Mouse (Mus musculus) left cerebral cortex, postnatal 14 days (tissue): ENCODE data around the gene Gm28539. TPM values are rescaled to one million over a fixed set of nuclear protein-coding genes. Genes with fewer than 3 reads are reported as not detected.

Source experiments
- DNase-seq, 2 experiments: peaks; one replicate each; pipeline ENCODE4 v3.0.0; 2021 to 2022; ENCODE audit warnings: low spot score in 2 of 2, mixed read lengths in 1 of 2
- intact Hi-C: fragments of 180-260 bp; cut with DNase I; formaldehyde crosslinking; loops from one replicate; pipeline ENCODE4 v1.15.1; 2025
- long read RNA-seq, 2 experiments: library from polyadenylated mRNA; stranded (forward); transcript quantifications; one replicate each; pipeline ENCODE4 v2.0.0; 2021
- total RNA-seq, 2 experiments: library from RNA; stranded (reverse); gene quantifications; 2 replicates each; pipeline ENCODE4 v1.2.3; 2021

The Gm28539 gene
- 1 to 10 TPM; 3.3 to 7.7 TPM for total RNA-seq
- long read RNA-seq, experiment 1, partial matches to known transcripts, result 0 of 1 reads
- long read RNA-seq, experiment 1, other reads (novel, unspliced or antisense), result 1 of 1 reads
- long read RNA-seq, experiment 2, partial matches to known transcripts, result 0 of 1 reads
- long read RNA-seq, experiment 2, other reads (novel, unspliced or antisense), result 1 of 1 reads

DNA sequence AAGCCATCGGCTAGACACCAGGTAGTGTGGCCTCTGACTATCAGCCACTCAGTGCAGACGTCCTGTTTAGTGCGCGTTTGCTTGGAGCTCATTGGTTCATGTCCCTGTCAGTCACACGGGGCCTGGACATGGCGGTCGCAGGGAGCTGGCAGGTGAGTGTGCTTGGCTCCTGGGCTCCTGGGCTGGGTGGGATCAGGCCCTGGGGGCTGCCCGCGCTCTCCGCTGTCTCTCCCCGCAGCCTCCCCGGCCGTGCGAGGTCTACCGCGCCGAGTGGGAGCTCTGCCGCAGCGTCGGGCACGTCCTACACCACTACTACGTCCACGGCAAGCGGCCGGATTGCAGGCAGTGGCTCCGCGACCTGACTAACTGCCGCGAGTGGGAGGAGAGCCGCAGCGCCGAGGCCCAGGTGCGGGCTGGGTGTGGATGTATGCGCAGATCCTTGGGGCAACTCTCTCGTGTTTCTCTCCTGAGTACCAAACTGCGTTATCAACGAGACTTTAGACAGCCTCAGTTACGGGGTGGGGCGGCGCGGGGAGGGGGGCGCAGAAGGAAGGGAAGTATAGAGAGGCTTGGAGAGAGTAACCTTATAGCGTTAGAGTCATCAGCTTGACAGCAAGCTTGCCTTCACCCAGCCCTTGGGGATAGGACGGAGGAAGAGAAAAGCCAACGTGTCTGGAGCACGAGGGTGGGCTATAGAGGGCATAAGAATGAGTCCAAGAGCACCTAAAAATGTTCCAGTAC lies at the start of gene Gm28539, which contains the start of gene 2510002D24Rik:
Gene Gm28539 (plus strand): TSS at position 117 of the 741 bp plus-strand sequence.
Gene 2510002D24Rik (plus strand): TSS at position 111 of the 741 bp plus-strand sequence.
- peak; percentile 94 to 96 for DNase-seq
- intact Hi-C loops, result no loop called here

DNA sequence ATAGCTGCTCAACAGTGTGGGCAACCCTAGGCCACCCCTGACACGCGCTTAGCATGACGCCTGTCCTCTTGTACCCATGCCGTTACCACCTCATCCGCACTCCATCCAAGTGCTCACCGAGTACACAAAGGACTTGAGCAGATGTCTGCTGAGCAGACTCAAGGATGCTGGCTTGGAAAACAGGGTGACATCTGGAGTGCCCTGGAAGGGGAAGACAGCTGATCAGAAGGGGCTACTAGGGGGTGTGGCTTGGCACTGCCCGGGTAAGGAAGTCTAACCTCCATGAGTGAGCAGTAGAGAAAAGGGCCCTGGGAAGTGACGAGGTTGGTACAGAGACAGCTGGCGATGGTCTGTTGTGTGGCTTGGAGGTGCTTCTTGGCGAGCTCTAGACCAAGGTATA lies 49.7 kb upstream of the Gm28539 start:
- intact Hi-C loops, result no loop called here
- DNase-seq, result no peak

DNA sequence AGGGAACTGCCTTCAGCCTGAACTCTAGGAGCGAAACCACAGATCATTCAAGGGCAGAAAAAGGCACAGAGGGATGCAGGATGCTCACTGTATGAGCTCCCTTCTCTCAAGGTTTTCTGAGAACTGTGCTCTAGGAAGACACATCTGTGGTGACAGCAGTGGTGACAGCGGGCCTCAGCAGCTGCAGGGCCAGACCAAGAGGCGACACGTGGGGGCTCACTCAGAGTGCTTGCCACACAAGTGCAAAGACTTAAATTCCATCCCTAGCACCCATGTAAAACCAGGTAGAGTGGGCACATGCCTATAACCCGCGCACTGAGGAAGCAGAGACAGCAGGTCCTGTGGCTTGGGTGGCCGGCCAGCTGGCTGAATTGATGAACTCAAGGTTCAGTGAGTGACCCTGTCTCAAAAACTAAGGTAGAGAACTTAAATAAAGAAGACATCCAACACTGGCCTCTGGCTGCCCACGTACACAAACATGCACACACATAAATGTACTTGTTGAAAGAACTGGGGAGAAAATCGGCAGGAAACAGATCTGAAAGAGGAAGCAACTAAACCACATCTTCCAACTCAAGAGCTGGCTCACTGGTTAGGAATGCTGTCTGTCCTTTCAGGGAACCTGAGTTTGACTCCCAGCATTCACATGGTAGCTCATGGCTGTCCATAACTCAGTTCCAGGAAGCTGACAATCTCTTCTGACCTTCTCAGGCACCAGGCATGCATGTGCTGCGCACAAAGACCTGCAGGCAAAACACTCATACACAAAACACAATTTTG lies 47.6 kb upstream of the Gm28539 start:
- no peak for DNase-seq
- intact Hi-C loops, result no loop called here

DNA sequence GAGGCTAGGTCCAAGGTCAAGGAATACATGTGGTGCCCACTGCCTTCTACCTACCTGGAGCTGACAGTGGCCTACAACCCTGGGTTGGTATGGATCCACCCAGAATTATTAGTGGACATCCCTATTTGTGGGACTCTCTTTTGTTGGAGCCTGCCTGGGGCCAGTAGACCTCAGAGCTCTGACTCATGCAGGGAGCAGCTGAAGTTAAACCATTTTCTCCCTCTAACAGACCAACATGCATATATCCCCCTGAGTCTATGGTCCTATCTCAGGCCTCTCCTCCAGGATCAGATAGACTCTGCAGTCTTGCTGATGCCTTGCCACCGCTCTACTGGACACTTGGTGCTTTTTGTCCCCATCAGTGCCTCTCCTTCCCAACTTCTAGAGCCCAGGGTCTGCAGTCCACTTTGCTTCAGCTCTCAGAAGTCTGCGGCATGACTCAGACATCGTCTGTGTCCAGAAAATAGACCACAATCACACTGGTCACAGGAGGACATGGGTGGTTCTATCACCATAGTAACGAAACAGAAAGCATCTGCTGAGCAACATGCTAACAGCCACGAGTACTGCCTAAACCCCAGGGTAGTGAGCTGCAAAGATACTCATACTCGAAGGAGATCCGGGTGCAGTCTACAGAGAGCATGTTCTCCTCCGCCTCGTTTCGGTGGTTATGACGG lies 41.0 kb upstream of the Gm28539 start:
- peak; percentile 26 to 59 for DNase-seq

DNA sequence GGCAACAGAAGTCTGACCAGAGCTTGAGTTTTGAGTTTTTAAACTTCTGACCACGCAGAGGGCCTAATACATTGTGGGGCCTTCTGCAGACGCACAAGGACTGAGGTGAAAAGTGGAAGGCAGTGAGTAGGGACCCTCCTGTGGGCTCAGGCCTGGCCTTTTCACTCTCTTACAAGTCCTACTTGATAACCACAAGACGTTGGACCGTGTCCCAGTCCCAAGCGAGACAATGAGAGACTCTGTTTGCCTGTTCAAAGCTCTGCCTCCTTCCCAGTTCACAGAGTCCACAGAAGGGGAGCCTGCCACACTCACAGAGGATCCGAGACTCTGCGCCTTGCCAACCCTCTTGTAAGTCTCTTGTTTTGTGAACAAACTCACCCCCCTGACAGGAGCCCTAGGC lies 39.7 kb upstream of the Gm28539 start:
- intact Hi-C loops, result loop anchor here (2.0 to 5.0 kb wide), 2 partner anchors 100 to 169 kb away; partner anchors contain the start of genes Gm49601 and Sept5
- peak in 1 of 2 experiments; percentile 31 for DNase-seq

More for the DNA sequence above, 41.0 kb upstream of the Gm28539 start:
- intact Hi-C loops, result loop anchor here (5.0 kb wide), 1 partner anchor 168 kb away; the partner anchor contains the start of genes Gm49601 and Sept5

DNA sequence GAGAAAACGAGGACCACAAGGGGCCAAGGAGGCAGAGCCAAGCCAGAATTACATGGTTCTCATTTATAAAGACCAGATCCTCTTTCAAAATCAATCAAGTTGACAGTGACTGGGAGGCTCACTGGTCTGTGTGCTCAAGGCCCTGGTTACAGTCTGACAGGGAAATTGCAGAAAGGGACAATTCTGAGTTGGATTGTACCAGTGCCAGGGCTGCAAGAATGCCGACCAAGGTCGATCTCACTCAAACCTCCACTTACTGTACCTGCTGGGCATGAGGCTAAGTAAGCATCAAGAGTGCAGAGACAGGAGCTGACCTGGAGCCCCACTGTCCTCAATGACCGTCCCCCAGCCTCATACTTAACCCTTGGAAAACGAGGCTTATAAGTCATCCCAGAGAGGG lies 38.2 kb upstream of the Gm28539 start:
- no peak for DNase-seq
- intact Hi-C loops, result loop anchor here (5.0 kb wide), 1 partner anchor 171 kb away; the partner anchor contains the start of genes Gm49601 and Sept5

DNA sequence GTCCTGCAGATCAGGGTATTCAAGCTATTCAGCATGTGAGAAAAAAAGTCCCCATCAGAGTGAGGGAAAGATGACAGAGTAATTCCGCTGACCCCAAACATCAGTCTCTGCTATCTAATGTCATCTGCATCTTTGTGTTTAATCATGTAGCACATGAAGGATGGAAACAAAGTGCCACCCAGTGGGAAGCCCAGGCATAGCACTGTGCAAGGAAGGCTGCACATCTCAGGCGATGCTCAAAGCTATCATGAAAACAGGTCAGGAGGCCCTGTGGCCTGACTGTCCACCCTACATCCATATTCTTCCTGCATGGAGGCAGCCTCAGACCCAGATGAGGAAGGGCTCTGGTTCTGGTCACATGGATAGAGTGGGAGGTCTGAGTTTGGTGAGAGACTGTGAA lies 37.5 kb upstream of the Gm28539 start:
- peak; percentile 81 to 82 for DNase-seq
- intact Hi-C loops, result loop anchor here (5.0 kb wide), 1 partner anchor 172 kb away; the partner anchor contains the start of genes Gm49601 and Sept5

DNA sequence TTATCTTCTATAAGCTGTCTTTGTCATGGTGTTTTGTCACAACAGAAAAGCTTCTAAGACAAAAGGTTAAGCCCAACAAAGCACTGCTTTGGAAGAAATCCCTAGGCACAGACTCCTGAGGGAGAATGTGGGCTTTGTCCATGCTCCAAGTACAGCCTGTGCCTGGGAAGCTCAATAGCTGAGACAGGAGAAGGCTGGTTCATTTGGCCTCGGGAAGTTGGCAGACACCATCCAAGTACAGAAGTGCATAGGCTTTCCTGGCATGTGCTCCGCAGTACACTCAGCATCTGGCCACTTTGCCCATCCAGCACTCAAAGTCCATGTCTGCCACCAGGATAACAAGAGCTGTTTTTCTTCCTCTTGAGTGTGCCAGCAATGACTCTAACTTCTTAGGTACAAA lies 30.6 kb upstream of the Gm28539 start:
- DNase-seq, result peak in 1 of 2 experiments; percentile 15
- intact Hi-C loops, result no loop called here

DNA sequence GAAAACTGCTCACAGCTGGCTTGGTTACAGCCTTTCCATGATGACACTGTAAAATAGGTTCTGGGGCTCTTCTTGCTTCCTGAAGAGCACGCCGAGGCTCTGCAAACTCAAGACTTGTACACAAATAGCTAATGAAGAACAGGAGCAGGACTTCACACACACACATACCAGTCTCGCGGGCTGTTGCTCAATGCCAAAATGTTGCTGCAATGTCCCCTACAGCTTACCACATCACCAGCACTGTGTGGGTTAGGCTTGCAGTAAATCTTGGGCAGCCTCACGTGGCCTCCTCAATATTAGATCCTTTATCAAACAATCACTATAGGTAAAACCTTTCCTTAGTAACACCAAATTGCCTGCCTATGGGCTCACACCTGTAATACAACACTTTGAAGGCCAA lies 27.4 kb upstream of the Gm28539 start:
- no peak for DNase-seq
- intact Hi-C loops, result no loop called here

DNA sequence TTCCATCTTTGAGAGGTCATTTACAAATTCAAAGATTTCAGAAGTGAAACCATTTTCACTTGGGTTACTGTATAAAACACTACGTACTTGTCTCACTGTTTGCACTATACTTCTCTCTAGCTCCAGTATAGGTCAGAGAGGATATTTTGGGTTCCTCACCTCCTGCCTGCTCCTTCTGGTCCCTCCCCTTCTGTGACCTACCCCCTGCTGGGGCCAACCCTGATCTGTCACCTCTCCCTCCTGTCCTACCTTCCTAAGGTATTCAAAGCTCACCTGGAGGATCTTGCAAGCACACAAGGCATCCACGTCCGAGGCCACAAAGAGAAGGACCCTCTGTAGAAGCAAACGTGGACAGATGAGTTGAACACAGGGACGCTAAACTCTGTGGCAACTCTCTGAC lies 25.4 kb upstream of the Gm28539 start:
- intact Hi-C loops, result no loop called here
- no peak for DNase-seq

DNA sequence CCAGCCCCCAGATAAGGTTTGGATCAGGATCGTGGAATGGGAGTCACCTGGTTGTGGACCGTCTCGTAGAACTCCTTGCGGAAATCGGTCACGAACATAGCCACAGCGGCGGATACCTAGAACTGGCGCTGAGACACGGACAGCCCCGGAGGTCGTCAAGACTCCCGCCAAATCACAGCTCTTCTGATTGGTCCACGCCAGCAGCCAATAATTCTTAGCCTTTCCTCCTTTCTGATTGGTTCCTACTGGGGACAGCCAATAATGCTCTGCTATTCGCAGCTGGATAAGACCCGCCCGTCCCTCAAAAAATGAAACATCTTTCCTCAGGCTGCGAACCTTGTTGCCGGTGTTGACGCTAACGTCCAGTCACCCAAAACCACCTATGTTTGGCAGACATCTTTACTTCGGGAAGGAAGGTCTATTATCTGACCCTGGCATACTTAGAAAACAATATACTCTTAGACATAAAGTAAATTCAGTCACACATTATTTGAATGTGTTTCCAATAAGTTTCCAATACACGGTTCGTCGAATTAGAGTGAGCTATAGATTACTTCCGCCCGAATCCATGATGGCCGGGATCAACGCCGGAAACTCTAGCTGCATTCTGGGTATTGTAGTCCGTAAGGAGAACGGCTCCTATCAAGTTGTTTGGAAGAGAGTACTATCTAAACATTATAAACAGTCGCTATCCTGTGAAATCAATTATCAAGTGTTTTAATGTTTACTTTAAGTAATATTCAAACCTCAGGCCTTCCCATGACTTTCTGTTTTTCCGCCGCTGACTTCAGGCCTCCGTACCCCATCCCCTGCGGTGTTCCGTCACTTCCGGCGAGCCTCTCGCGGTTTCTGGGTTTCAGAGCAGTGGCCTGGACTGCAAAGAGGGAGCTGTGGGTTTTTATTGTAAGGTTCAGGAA lies 24.7 kb upstream of the Gm28539 start, which contains the start of the genes Ufd1 and Cdc45:
Gene Ufd1 (plus strand): TSS at position 312 of the 917 bp plus-strand sequence.
Gene Cdc45 (minus strand): TSS at position 520 of the 917 bp plus-strand sequence.
- intact Hi-C loops, result no loop called here
- peak; percentile 89 to 96 for DNase-seq

DNA sequence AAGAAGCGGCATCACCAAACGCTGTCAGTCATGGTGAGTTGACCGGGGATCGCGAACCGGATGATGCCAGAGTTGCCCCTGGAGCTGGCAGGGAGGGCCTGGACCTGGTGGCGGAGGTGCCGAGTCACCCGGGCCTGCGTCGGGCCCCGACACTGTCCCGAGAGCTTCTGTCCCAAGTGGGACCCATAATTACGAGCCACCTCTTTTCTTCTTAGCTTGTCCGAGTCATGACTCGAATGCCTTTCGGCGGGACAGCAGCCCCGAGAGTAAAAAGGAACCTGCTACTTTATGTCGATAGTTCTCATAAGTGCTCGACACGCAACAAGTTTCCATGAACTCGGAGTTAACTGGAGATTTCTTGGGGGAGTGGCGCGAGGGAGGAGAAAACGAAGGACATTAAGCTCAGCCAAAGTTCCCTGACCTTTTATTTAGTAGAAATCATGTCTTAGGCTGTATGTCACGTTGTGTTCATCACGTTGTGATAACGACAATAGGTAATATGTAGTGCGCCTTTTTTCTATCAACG lies 23.9 kb upstream of the Gm28539 start:
- DNase-seq, result no peak
- intact Hi-C loops, result no loop called here

DNA sequence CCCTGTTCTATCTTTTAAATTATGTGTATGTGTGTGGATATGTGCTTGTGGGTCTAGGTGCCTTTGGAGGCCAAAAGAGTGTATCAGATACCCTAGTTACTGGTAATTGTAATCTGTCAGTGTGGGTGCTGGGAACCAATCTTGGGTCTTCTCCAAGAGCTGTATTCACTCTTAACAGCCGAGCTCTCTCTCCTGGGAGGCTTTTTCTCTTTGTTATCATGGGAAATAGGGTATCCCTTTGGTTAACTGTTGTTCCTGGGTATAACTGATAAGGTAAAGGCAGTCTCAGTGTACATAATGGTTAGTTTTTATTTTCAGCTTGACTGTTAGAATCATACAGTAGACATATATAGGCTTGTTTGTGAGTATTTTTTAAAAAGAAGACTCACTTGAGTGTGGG lies 14.0 kb upstream of the Gm28539 start:
- DNase-seq, result no peak
- intact Hi-C loops, result no loop called here

DNA sequence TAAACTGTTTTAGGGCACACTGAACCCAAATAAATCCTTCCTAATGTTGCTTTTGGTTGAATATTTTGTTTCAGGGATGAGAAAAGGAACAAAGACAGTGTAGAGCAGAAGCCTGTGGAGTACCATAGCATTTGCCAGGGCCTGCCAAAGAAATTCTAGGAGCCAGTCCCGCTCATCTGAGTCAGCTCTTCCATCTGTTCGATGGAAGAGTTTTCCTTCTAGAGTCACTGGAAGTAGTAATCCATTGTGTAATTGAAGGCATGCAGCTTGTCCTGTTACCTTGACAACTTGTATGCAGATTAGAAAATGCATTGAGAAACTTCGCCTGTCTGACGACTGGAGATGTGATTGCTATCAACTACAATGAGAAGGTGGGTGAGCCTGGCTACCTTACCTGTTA lies 13.5 kb upstream of the Gm28539 start:
- peak; percentile 28 to 56 for DNase-seq
- intact Hi-C loops, result no loop called here

DNA sequence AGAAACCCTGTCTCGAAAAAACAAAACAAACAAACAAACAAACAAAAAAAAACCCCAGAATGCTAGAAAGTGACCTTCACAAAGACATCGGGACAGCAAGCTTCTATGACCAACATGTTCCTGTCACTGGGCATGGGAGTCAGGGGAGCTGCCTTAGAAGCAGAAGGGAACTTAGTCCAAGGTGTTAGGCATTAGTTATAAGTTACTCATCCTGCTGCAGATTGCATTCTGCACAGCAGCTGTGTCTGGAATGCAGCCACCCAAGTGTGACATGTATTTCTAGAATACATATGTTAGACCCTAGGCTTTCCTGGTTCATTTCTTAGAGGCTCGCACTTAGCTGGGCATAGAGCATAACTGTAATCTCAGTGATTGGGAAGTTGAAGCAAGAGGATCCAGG lies 7.8 kb upstream of the Gm28539 start:
- intact Hi-C loops, result no loop called here
- DNase-seq, result no peak

DNA sequence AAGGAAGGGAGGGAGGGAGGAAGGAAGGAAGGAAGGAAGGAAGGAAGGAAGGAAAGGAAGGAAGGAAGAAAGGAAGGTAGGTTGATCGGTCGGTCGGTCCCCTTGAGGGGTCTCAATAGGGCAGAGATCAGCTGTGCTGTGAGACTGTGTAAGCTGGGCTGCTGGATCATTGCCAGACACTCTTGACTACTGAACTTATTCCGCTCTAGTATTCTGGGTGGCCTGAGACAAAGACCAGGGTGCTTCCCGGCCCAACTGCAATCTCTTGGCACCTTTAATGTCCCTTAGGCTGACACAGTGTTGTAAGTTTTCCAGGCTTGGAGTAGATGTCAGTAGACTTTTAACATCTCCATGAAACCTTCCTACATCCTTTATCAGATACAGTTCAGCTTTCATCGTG lies 7.3 kb upstream of the Gm28539 start:
- intact Hi-C loops, result no loop called here
- no peak for DNase-seq

DNA sequence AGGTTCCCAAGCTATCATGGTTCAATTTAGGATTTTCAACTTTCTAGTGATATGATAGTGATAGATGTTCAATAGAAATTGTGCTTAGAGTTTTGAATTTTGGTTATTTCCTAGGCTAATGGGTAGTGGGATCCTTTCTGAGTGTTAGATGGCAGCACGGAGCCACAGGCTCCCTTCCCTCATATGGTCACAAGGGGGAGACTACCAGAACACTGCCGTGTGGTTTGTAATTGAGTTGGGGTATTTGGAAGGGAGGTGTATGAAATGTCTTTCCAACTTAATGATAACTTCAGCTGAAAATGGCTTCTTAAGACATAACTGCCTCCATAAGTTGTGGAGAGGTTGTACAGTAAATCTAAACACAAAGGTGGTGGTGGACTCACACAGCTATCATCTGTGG lies 2.9 kb upstream of the Gm28539 start:
- intact Hi-C loops, result no loop called here
- no peak for DNase-seq

DNA sequence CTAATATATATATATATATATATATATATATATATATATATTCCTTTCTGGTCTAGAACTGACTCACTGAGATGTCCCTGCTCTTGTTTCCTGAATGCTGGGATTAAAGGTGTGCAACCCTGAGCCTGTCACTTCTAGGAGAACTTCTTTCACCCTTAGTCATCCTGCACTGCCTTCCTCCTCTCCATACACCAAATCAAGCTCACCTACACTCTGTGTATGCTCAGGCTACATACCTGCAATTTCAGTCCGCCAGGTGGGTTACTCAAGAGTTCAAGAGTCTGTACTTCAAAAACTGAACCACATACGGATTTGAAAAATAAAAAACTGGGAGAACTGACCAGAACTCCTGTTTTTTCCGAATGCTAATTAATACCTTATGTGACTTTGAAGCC lies 314 bp upstream of the Gm28539 start:
- intact Hi-C loops, result no loop called here
- no peak for DNase-seq
